Mouse (Mus musculus) forebrain, embryonic 11.5 days (tissue): ENCODE results near the gene Wdr78. TPM values are rescaled to one million over a fixed set of nuclear protein-coding genes. Genes with fewer than 3 reads are reported as not detected.

Experiments used
- ATAC-seq: fragments of 200-750 bp; cut with Nextera tagmentation; replicated peaks from 2 replicates; pipeline ENCODE4 v1.8.0; 2017; ENCODE audit warnings: moderate TSS enrichment; ENCODE audit not compliant: low FRiP score
- DNase-seq: peaks from one replicate; pipeline ENCODE4 v3.0.0-alpha.2; 2017; ENCODE audit warnings: low spot score
- H3K27ac ChIP-seq: fragments of 300-500 bp; sonication (generic); 2 replicates; pipeline ENCODE4 v1.5.1; 2014; ENCODE audit warnings: low read depth, low read length
- H3K27me3 ChIP-seq: fragments of 300-500 bp; sonication (generic); 2 replicates; pipeline ENCODE4 v1.6.1; 2014; ENCODE audit warnings: mild to moderate bottlenecking, low read length, mixed read lengths; ENCODE audit not compliant: control insufficient read depth, insufficient read depth
- H3K36me3 ChIP-seq: fragments of 300-500 bp; sonication (generic); 2 replicates; pipeline ENCODE4 v1.6.1; 2014; ENCODE audit warnings: mild to moderate bottlenecking, low read length, moderate library complexity, mixed read lengths; ENCODE audit not compliant: control insufficient read depth, insufficient read depth
- H3K4me1 ChIP-seq: fragments of 300-500 bp; sonication (generic); replicated peaks from 2 replicates; pipeline ENCODE4 v1.6.1; 2014; ENCODE audit warnings: low read length, mixed read lengths; ENCODE audit not compliant: control insufficient read depth, insufficient read depth
- H3K4me2 ChIP-seq: fragments of 300-500 bp; sonication (generic); 2 replicates; pipeline ENCODE4 v1.6.1; 2014; ENCODE audit warnings: low read depth, mild to moderate bottlenecking, low read length, moderate library complexity, mixed read lengths; ENCODE audit not compliant: severe bottlenecking
- H3K4me3 ChIP-seq: fragments of 300-500 bp; sonication (generic); 2 replicates; pipeline ENCODE4 v1.5.1; 2014; ENCODE audit warnings: low read depth, low read length
- H3K9ac ChIP-seq: fragments of 300-500 bp; sonication (generic); 2 replicates; pipeline ENCODE4 v1.6.1; 2014; ENCODE audit warnings: low read length
- H3K9me3 ChIP-seq: fragments of 300-500 bp; sonication (generic); 2 replicates; pipeline ENCODE4 v1.6.1; 2016; ENCODE audit warnings: low read length, mixed read lengths; ENCODE audit not compliant: control insufficient read depth
- WGBS: fragments of 180-500 bp; shearing (Covaris S2); extraction: QIAGEN DNeasy Blood & Tissue Kit; methylation state at CpG from one replicate; pipeline ENCODE4 v1.1.7; 2014; 5-methylcytosine and 5-hydroxymethylcytosine counted together
- polyA plus RNA-seq: library from polyadenylated mRNA; unstranded; fragments of >200 nt; fragmentation: Nextera tagmentation; extraction: Ambion mirVana; gene quantifications from 2 replicates; pipeline ENCODE4 v1.2.1, GENCODE M21; 2014

Gene Wdr78
- polyA plus RNA-seq, 1 experiment from 2014 or later: 5.9 TPM

DNA sequence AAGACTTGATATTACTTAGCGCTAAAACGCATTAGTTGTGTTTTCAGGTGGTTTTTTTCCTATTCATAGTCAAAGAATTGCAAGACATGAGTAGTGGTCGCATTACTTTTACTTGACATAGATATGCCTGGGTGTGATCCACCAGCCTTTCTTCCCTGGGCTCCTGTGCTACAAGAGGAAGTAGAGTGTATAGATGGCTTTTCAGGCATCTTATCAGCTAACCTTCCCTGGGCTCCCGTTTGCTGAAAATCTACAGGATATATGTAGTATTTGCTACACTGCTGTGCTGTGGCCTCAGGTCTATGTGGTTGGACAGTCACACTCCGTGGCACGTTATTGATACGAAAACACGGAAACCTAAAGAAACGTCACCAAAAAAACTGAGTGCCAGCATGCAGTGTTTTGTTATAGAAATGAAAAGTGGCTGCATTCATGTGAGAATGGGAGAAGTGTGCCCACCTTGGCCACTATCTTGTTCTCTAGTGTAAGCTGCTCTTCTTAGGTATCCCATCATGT is 6.6 kb upstream of the Wdr78 start:
- H3K27ac ChIP-seq: no peak overlapping the region
- no peak overlapping the region for H3K9ac ChIP-seq
- H3K4me2 ChIP-seq: peak overlapping the region; percentile 68; the same call in 1 of the 2 replicates
- WGBS: 89% methylated on average over 9 of the region's 9 CpGs
- H3K9me3 ChIP-seq: no peaks in the 10 kb centered on the region
- H3K4me1 ChIP-seq: peaks cover 5% of the 10 kb centered on the region; the same call in 1 of the 2 replicates
- ATAC-seq (no peak), DNase-seq (no peak)
- H3K27me3 ChIP-seq: no peaks in the 10 kb centered on the region
- H3K36me3 ChIP-seq: no peaks in the 10 kb centered on the region
- no peak overlapping the region for H3K4me3 ChIP-seq

DNA sequence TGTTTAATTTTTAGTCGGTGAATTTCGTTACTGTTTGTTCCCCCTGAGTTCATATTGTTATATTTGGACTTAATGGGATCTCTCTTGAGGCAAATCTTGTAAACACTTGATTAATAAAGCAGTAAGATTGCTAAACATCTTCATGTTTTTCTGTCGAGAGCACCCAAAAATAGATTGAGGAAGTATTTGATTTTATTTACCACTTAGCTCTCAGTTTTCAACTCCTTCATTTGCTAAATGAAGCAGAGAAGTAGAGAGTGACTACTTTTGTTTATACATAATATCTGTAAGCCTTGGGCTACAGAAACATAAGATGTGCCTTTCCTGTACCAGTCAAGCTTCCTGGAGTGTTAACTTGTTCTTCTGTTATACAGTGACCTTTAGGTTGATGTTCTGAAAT is 6.0 kb upstream of the Wdr78 start:
- peak overlapping the region; percentile 93 for H3K4me3 ChIP-seq
- no peak for ATAC-seq
- H3K4me1 ChIP-seq: peaks cover 5% of the 10 kb centered on the region; the same call in 1 of the 2 replicates
- no peak overlapping the region for H3K9ac ChIP-seq
- peak overlapping the region; percentile 68 for H3K4me2 ChIP-seq
- H3K36me3 ChIP-seq: no peaks in the 10 kb centered on the region
- no peak for DNase-seq
- H3K9me3 ChIP-seq: no peaks in the 10 kb centered on the region
- WGBS: 48% methylated on average over 3 of the region's 3 CpGs
- no peak overlapping the region for H3K27ac ChIP-seq
- H3K27me3 ChIP-seq: no peaks in the 10 kb centered on the region

DNA sequence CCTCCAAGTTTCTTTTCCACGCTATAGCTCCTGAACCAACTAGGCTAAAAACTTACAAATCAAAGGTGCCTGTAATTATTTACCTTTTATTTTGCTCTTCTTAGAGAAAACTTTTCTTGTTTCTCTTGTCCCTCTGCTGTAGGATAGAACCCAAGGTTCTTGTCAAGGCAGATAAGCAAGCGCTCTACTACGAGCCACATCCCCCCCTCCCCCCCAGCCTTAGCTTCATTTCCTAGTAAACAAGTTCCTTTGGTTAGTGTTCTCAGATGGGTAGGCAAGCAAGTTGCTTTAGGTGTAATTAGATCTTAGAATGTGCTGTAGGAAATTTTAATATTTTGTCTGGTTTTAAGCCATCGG is 5.7 kb upstream of the Wdr78 start:
- DNase-seq: no peak
- 16% methylated on average over 4 of the region's 4 CpGs for WGBS
- peaks cover 5% of the 10 kb centered on the region; the same call in 1 of the 2 replicates for H3K4me1 ChIP-seq

DNA sequence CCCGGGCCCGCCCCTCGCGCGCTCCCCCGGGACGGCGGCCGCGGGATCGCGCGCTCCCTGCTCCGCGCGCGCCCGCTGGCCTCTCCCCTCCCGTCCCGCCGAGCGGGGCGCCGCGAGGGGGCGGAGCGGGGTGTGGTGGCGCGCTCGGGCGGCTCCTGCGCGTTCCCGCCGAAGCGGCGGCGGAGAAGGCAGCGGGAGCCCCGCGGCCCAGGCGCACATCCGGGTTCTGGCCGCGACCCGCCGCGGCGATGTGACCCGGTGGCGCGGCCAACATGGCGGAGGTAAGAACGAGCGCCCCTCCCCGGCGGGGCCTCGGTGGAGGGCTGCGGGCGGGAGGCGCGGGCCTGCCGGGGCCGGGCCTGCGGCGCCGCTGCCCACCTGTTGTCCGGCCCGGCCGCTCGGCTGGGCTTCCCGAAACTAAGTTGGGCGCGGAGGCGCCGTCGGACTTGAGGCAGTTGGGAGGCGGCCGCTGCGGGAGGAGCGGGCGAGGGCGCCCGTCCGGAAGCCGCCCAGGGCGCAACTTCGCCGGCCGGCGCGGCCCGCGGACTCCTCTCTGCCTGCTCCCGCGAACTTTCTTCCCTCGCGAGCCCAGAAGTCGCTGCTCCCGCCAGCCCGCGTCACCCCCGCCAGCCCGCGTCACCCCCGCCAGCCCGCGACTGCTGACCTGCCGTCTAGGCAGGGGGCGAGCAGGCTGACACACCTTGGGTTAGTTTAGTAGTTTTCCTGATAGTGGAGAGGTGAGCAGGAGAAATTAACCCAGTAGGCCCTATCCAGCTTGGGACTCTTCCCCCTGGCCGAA is 5.1 kb upstream of the Wdr78 start:
- no peaks in the 10 kb centered on the region for H3K27me3 ChIP-seq
- no peaks in the 10 kb centered on the region for H3K36me3 ChIP-seq
- ATAC-seq (peak; percentile 69), DNase-seq (peak; percentile 87)
- peaks cover 5% of the 10 kb centered on the region; the same call in 1 of the 2 replicates for H3K4me1 ChIP-seq
- peak overlapping the region; percentile 93 for H3K4me3 ChIP-seq
- 0% methylated on average over 105 of the region's 111 CpGs for WGBS
- no peaks in the 10 kb centered on the region for H3K9me3 ChIP-seq
- H3K27ac ChIP-seq: peak overlapping the region; percentile 91
- H3K9ac ChIP-seq: peak overlapping the region; percentile 95
- peak overlapping the region; percentile 68 for H3K4me2 ChIP-seq

More for the DNA sequence above, 5.7 kb upstream of the Wdr78 start:
- Histone ChIP-seq H3K27ac (peak overlapping the region; percentile 91; the same call in 1 of the 2 replicates), H3K27me3 (no peaks in the 10 kb centered on the region), H3K4me2 (peak overlapping the region; percentile 68), H3K9me3 (no peaks in the 10 kb centered on the region), H3K4me3 (peak overlapping the region; percentile 93), H3K36me3 (no peaks in the 10 kb centered on the region), H3K9ac (peak overlapping the region; percentile 95)
- ATAC-seq: no peak

DNA sequence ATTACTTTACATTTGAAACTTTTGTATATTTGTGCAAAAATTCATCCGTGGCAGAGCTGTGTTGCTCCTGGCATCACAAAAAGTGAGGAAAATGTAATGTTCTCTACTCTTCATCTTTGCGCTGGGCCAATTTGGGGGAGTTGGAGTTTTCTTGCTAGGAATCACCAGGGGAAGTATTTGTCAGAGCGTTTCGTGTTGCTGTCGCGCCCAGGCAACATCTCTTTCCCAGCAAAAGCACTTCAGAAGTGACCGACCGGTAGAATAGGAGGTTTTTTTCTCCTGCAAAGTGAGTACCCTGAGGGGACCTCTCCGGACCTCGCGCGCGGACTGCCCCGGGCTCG is 4.5 kb upstream of the Wdr78 start:
- Histone ChIP-seq H3K4me3 (peak overlapping the region; percentile 93), H3K4me2 (peak overlapping the region; percentile 68), H3K27ac (peak overlapping the region; percentile 91), H3K27me3 (no peaks in the 10 kb centered on the region), H3K36me3 (no peaks in the 10 kb centered on the region), H3K4me1 (peaks cover 5% of the 10 kb centered on the region; the same call in 1 of the 2 replicates), H3K9ac (peak overlapping the region; percentile 95), H3K9me3 (no peaks in the 10 kb centered on the region)
- WGBS: under 1% methylated on average over 13 of the region's 15 CpGs
- DNase-seq (no peak), ATAC-seq (no peak)

DNA sequence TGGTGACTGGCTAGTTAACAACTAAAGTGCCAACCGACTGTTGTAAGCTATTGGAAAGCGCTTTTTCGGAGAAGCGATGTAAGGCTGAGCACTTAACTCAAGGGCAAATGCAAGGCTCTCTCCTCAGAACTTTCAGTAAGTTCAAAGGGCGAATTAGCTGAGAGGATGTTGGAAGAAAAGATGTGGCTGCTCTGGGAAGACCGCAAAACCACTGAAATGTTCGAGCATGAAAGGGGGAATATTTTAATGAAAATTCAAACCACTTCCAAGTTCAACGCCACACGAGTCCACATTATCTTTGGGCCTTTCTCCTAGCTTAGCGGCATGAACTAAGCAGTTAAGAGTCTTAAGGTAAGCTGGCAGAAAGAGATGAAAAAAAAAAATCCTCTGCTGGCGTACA is 953 bp downstream of the Wdr78 start:
- Histone ChIP-seq H3K27me3 (no peaks in the 10 kb centered on the region), H3K4me3 (peak overlapping the region; percentile 86), H3K9me3 (no peaks in the 10 kb centered on the region), H3K27ac (peak overlapping the region; percentile 100; the same call in 1 of the 2 replicates), H3K4me1 (peaks cover 4% of the 10 kb centered on the region; the same call in 1 of the 2 replicates), H3K4me2 (peak overlapping the region; percentile 57), H3K9ac (peak overlapping the region; percentile 91), H3K36me3 (no peaks in the 10 kb centered on the region; the same call in 1 of the 2 replicates)
- ATAC-seq: no peak
- no peak for DNase-seq
- 13% methylated on average over 11 of the region's 11 CpGs for WGBS

DNA sequence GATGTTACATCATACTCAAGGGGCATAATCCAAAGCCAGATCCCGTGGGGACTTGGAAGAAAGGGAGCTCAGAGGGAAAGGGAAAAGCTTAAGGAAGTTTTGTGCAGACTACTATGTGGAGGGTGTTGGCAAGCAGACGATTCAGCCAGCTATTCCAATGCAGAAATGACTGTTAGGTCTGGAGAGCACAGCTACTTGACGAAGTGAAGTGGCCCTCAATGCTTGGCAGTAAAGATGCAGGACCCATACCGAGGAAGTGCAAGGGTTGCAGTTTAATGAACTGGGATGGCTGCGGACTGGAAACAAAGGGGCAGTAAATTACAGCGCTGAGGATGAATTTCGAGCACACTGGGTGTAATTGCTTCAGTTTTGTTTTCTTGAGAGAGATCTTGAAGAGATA is 1.7 kb downstream of the Wdr78 start:
- 50% methylated on average over 7 of the region's 7 CpGs for WGBS
- peak overlapping the region; percentile 91; the same call in 1 of the 2 replicates for H3K9ac ChIP-seq

DNA sequence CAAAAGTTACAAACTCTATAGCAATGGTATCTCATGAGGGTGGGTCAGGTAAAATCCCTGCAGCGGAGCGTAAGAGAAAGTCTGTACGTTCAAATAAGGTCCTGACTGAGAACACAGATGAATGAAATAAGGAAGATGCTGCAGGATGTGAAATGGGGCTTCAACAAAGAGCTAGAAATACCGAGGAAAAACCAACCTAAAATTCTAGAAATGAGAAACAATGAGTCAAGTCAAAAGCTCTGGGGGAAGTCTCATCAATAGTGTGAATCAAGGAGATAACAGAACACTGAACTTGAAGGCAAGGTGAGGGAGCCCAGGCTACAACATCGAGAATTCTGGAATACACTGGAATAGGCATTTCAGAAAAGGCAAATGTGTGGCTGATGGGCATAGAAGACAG is 15.8 kb downstream of the Wdr78 start:
- Histone ChIP-seq H3K36me3 (no peaks in the 10 kb centered on the region), H3K9ac (no peak overlapping the region), H3K4me1 (no peaks in the 10 kb centered on the region), H3K4me3 (no peak overlapping the region), H3K4me2 (no peak overlapping the region), H3K9me3 (no peaks in the 10 kb centered on the region), H3K27ac (no peak overlapping the region), H3K27me3 (no peaks in the 10 kb centered on the region)
- ATAC-seq (no peak), DNase-seq (no peak)
- 87% methylated on average over 5 of the region's 5 CpGs for WGBS

More for the DNA sequence above, 1.7 kb downstream of the Wdr78 start:
- no peaks in the 10 kb centered on the region for H3K27me3 ChIP-seq
- H3K4me1 ChIP-seq: peaks cover 4% of the 10 kb centered on the region; the same call in 1 of the 2 replicates
- H3K27ac ChIP-seq: no peak overlapping the region
- no peaks in the 10 kb centered on the region; the same call in 1 of the 2 replicates for H3K36me3 ChIP-seq
- DNase-seq (no peak), ATAC-seq (no peak)
- H3K4me3 ChIP-seq: peak overlapping the region; percentile 86
- peak overlapping the region; percentile 57 for H3K4me2 ChIP-seq
- H3K9me3 ChIP-seq: no peaks in the 10 kb centered on the region
